Mouse (Mus musculus): ENCODE results near the gene Por. TPM values are rescaled to one million over a fixed set of nuclear protein-coding genes. Genes with fewer than 3 reads are reported as not detected.

Gene Por
- polyA plus RNA-seq, 1 experiment = 28.4 TPM

DNA sequence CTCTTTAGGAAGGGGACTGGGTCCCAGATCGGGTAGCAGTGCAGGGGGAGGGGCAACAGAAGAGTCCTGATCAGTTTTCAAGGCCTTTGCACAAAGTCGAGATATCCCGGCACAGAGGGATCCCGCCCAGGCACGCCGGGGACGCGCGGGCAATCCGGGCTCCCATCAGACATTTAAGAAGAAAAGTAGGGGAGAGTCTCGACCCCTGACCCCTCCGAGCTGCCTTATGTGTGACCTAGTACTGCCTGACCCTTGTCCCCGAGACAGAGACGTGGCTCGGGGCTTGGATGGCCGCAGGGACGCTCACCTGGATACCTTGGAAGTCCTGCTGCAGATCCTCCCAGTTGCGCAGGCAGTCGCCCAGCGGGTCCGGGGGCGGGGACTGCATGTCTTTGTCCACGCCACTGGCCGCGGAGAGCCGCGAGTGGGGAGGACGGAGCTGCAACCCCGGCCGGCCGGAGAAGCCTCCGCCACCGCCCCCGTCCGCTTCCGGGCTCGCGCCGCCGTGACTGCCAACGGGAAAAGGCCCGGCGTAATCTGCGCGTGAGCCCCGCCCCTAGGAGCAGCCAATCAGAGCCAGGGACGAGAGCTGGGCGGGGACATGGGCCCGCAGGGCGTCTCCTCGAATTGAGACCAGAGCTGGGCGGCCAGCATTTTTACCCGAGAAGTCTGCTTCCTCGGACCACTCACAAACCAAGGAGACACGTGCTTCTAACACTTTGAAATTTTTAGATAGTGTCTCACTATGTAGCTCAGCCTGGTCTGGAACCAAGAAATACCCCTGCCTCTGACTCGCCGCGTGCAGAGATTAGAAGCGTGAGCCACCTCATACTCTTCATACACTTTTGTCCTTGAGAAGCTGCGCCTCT, 74.1 kb downstream of the Por start, which contains the start of gene Tmem120a:
Gene Tmem120a, minus strand, starts transcription at position 708 of the 869 bp plus-strand sequence.
- peaks cover 1% of the 10 kb centered on the region; the same call in 1 of the 2 replicates for H3K4me1 ChIP-seq (ENCODE audit: control insufficient read depth, insufficient read depth, low read length)
- H3K4me3 ChIP-seq (replicated peaks; ENCODE audit: control insufficient read depth, low read depth, low read length) = peak within 1 kb of the TSS; percentile 94
- H3K27ac ChIP-seq (ENCODE audit: control insufficient read depth, insufficient read depth, low read depth, low read length, poor library complexity) = peak within 1 kb of the TSS; percentile 52
- TF ChIP-seq POLR2A (IDR thresholded peaks at IDR 0.05; ENCODE audit: borderline replicate concordance, control insufficient read depth, low read depth, low read length) = peak; percentile 71; the same call in 1 of the 2 replicates
- no peak for TF ChIP-seq CTCF (IDR thresholded peaks at IDR 0.05; ENCODE audit: control insufficient read depth, insufficient read depth, low read length)
- WGBS = under 1% methylated on average over 60 of the region's 60 CpGs

DNA sequence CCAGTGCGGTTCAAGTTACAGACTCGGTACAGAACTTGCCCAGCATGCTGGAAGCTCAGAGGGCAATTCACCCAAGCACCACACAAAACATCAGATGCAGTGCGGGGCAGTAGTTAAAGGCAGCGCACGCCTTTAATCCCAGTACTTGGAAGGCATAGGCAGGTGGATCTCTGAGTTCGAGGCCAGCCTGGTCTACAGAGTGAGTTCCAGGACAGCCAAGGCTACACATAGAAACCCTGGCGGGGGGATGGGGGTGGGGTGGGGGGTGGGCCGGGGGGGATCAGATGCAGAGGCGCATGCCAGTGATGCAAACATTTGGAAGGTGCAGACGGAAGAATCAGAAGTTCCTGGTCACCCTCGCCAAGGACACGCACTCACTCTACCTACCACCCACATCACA, 74.9 kb downstream of the Por start:
- H3K4me3 ChIP-seq (replicated peaks; ENCODE audit: control insufficient read depth, low read depth, low read length) = peak overlapping the region; percentile 39
- H3K27ac ChIP-seq (ENCODE audit: control insufficient read depth, insufficient read depth, low read depth, low read length, poor library complexity) = no peak overlapping the region
- TF ChIP-seq POLR2A (IDR thresholded peaks at IDR 0.05; ENCODE audit: borderline replicate concordance, control insufficient read depth, low read depth, low read length) (no peak), CTCF (IDR thresholded peaks at IDR 0.05; ENCODE audit: control insufficient read depth, insufficient read depth, low read length) (no peak)
- WGBS = 33% methylated on average over 12 of the region's 12 CpGs
- peaks cover 1% of the 10 kb centered on the region; the same call in 1 of the 2 replicates for H3K4me1 ChIP-seq (ENCODE audit: control insufficient read depth, insufficient read depth, low read length)

DNA sequence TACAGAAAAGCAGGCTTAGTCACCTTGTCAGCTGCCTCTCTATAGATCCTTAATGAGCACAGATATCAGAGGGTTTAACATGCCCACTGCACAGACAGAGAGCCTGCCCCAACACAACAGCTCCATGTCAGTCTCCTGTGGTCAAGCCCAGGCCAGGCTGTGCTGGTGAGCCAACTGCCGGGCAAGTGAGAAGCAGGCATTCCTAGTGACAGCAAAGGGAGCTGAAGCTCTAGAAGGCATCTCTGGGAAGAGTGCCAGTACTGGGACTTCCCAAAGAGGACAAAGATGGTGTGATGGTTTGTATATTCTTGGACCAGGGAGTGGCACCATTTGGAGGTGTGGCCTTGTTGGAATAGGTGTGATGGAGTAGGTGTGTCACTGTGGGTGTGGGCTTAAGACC, 81.2 kb downstream of the Por start:
- WGBS = 78% methylated on average over 1 of the region's 1 CpGs
- H3K27ac ChIP-seq (ENCODE audit: control insufficient read depth, insufficient read depth, low read depth, low read length, poor library complexity) = no peak overlapping the region
- no peak overlapping the region for H3K4me3 ChIP-seq (replicated peaks; ENCODE audit: control insufficient read depth, low read depth, low read length)
- no peak for TF ChIP-seq CTCF (IDR thresholded peaks at IDR 0.05; ENCODE audit: control insufficient read depth, insufficient read depth, low read length)
- TF ChIP-seq POLR2A (IDR thresholded peaks at IDR 0.05; ENCODE audit: borderline replicate concordance, control insufficient read depth, low read depth, low read length) = no peak
- H3K4me1 ChIP-seq (ENCODE audit: control insufficient read depth, insufficient read depth, low read length) = no peaks in the 10 kb centered on the region

DNA sequence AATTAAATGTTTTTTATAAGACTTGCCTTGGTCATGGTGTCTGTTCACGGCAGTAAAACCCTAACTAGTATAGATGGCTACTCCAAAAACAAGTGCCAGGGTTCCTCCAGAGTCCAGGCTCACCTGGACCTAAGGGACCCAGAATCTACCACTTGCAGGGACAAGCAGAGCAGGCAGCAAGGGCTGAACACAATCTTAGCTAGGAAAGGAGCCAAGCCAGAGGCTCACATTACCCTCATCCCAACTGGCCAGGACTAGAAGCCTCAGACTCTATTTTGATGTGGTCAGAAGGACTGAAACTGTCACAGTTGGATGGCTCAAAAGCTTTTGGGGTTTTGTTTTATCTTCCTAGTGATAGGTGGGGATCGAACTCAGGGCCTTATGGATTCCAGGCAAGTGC, 81.8 kb downstream of the Por start:
- no peak for TF ChIP-seq POLR2A (IDR thresholded peaks at IDR 0.05; ENCODE audit: borderline replicate concordance, control insufficient read depth, low read depth, low read length)
- no peak for TF ChIP-seq CTCF (IDR thresholded peaks at IDR 0.05; ENCODE audit: control insufficient read depth, insufficient read depth, low read length)
- WGBS = 69% methylated on average over 2 of the region's 2 CpGs

DNA sequence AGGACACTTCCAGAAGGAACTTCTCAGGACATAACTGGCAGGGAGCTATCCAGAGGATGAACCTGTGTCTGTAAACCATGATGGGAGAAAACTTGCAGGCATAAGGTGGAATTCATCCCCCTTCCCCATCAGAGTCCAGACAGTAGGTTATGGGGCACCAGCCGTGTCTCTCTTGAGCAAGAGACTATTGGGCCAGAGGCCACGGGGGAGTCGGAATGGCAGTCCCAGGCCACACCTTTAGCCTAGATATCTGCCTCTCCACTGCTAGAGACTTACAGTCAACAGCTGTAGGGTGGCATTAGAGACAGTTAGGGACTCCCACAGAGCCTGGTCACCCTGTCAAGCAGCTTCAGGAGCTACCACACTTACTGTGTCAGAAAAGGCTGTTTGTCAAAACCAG, 92.0 kb downstream of the Por start:
- H3K4me3 ChIP-seq (replicated peaks; ENCODE audit: control insufficient read depth, low read depth, low read length) = no peak overlapping the region
- no peaks in the 10 kb centered on the region; the same call in 1 of the 2 replicates for H3K4me1 ChIP-seq (ENCODE audit: control insufficient read depth, insufficient read depth, low read length)
- H3K27ac ChIP-seq (ENCODE audit: control insufficient read depth, insufficient read depth, low read depth, low read length, poor library complexity) = no peak overlapping the region
- 59% methylated on average over 3 of the region's 3 CpGs for WGBS
- TF ChIP-seq POLR2A (IDR thresholded peaks at IDR 0.05; ENCODE audit: borderline replicate concordance, control insufficient read depth, low read depth, low read length) = no peak
- TF ChIP-seq CTCF (IDR thresholded peaks at IDR 0.05; ENCODE audit: control insufficient read depth, insufficient read depth, low read length) = no peak

More for the DNA sequence above, 81.8 kb downstream of the Por start:
- Histone ChIP-seq H3K4me3 (replicated peaks; ENCODE audit: control insufficient read depth, low read depth, low read length) (no peak overlapping the region), H3K27ac (ENCODE audit: control insufficient read depth, insufficient read depth, low read depth, low read length, poor library complexity) (no peak overlapping the region), H3K4me1 (ENCODE audit: control insufficient read depth, insufficient read depth, low read length) (no peaks in the 10 kb centered on the region)

DNA sequence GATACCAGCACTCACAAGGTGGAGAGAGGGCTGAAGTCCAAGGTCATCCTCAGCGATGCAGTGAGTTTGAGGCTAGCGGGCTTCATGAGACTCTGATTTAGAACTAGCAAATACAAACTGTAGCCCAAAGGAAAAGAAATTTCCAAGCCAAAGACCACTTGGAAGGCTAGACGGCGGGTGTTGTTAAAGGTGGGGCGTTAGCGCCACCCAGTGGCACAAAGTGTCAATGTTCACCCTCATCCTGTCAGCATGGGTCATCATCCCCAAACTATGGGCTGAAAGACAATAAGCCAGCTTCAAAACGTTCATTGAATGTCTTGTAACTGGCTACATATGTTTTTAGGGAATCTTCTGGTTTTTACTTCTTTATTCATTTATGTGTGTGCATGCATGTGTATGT, 93.7 kb downstream of the Por start:
- Histone ChIP-seq H3K4me1 (ENCODE audit: control insufficient read depth, insufficient read depth, low read length) (no peaks in the 10 kb centered on the region; the same call in 1 of the 2 replicates), H3K27ac (ENCODE audit: control insufficient read depth, insufficient read depth, low read depth, low read length, poor library complexity) (no peak overlapping the region), H3K4me3 (replicated peaks; ENCODE audit: control insufficient read depth, low read depth, low read length) (no peak overlapping the region)
- peak; percentile 92 for TF ChIP-seq CTCF (IDR thresholded peaks at IDR 0.05; ENCODE audit: control insufficient read depth, insufficient read depth, low read length)
- no peak for TF ChIP-seq POLR2A (IDR thresholded peaks at IDR 0.05; ENCODE audit: borderline replicate concordance, control insufficient read depth, low read depth, low read length)
- 7% methylated on average over 7 of the region's 7 CpGs for WGBS

DNA sequence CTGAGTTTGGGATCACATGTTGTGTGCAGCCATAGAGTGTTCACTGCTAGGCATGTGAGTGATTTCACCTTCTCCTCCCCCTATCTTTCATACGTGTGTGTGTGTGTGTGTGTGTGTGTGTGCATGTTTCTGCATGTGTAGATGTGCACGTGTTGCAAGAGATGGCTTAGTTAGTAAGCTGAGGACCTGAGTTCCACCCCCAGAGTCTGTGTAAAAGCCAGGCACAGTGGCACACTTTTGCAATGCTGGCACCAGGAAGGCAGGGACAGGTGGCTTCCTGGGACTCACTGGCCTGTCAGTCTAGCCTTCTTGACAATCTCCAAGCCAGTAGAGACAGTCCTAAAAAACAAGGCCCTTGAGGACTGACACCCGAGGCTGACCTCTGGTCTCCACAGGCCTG, 95.1 kb downstream of the Por start:
- no peak overlapping the region for H3K4me3 ChIP-seq (replicated peaks; ENCODE audit: control insufficient read depth, low read depth, low read length)
- TF ChIP-seq POLR2A (IDR thresholded peaks at IDR 0.05; ENCODE audit: borderline replicate concordance, control insufficient read depth, low read depth, low read length) (no peak), CTCF (IDR thresholded peaks at IDR 0.05; ENCODE audit: control insufficient read depth, insufficient read depth, low read length) (no peak)
- WGBS = 61% methylated on average over 3 of the region's 3 CpGs

DNA sequence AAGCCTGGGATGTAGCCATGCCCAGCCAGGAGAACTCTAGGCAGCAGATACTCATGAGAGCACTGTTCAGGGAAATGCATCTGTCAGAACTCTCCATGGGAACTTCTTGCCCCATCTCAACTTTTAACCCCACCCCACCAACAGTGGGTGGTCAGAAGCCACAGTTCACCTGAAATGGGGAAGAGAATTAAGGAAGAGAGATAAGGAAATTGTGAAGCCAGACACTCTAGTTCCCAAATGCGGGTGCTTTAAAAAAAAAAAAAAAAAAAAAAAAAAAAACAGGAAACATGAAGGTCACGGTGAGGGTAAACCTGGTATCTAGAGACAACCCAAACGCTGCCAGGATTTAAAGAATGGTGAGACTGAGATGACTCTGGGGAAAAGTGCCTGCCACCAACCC, 102.7 kb downstream of the Por start:
- WGBS = 2% methylated on average over 3 of the region's 3 CpGs
- no peak for TF ChIP-seq POLR2A (IDR thresholded peaks at IDR 0.05; ENCODE audit: borderline replicate concordance, control insufficient read depth, low read depth, low read length)
- no peak for TF ChIP-seq CTCF (IDR thresholded peaks at IDR 0.05; ENCODE audit: control insufficient read depth, insufficient read depth, low read length)
- H3K4me3 ChIP-seq (replicated peaks; ENCODE audit: control insufficient read depth, low read depth, low read length) = peak overlapping the region; percentile 38
- peaks cover 18% of the 10 kb centered on the region for H3K4me1 ChIP-seq (ENCODE audit: control insufficient read depth, insufficient read depth, low read length)
- peak overlapping the region; percentile 44; the same call in 1 of the 2 replicates for H3K27ac ChIP-seq (ENCODE audit: control insufficient read depth, insufficient read depth, low read depth, low read length, poor library complexity)

More for the DNA sequence above, 95.1 kb downstream of the Por start:
- Histone ChIP-seq H3K27ac (ENCODE audit: control insufficient read depth, insufficient read depth, low read depth, low read length, poor library complexity) (no peak overlapping the region), H3K4me1 (ENCODE audit: control insufficient read depth, insufficient read depth, low read length) (no peaks in the 10 kb centered on the region; the same call in 1 of the 2 replicates)

Measured in bone marrow, adult 2 months (tissue).